Mouse (Mus musculus): ENCODE data around the gene Myo1e. TPM values are rescaled to one million over a fixed set of nuclear protein-coding genes. Genes with fewer than 3 reads are reported as not detected.
A peak's percentile ranks its signal among the peaks of the same experiment; 100 is the strongest.

Myo1e gene
- polyA plus RNA-seq, 1 experiment from 2014 or later, result 6.5 TPM

GRCm38 (mm10) chr9:70384958-70385728, 178.0 kb downstream of the Myo1e start:
- WGBS, result 93% methylated on average over 18 of the region's 18 CpGs
- Histone ChIP-seq H3K9ac (replicated peaks; ENCODE audit: low read length) (no peak overlapping the region), H3K4me2 (ENCODE audit: low read length) (no peak overlapping the region), H3K27ac (replicated peaks; ENCODE audit: low read depth, low read length) (no peak overlapping the region), H3K4me1 (ENCODE audit: control insufficient read depth, insufficient read depth, low read length) (no peaks in the 10 kb centered on the region), H3K9me3 (ENCODE audit: control insufficient read depth, low read length) (no peaks in the 10 kb centered on the region), H3K4me3 (replicated peaks; ENCODE audit: low read depth, low read length) (no peak overlapping the region), H3K36me3 (ENCODE audit: control insufficient read depth, insufficient read depth, low read length) (no peaks in the 10 kb centered on the region), H3K27me3 (ENCODE audit: control insufficient read depth, insufficient read depth, low read length) (no peaks in the 10 kb centered on the region)
- DNase-seq (no peak), ATAC-seq (ENCODE audit: low FRiP score, low TSS enrichment) (no peak)

GRCm38 (mm10) chr9:70387410-70388119, 180.4 kb downstream of the Myo1e start:
- no peaks in the 10 kb centered on the region for H3K9me3 ChIP-seq (ENCODE audit: control insufficient read depth, low read length)
- DNase-seq, result no peak
- H3K4me1 ChIP-seq (ENCODE audit: control insufficient read depth, insufficient read depth, low read length), result no peaks in the 10 kb centered on the region
- WGBS, result 95% methylated on average over 4 of the region's 4 CpGs
- no peaks in the 10 kb centered on the region for H3K36me3 ChIP-seq (ENCODE audit: control insufficient read depth, insufficient read depth, low read length)
- no peak overlapping the region for H3K4me3 ChIP-seq (replicated peaks; ENCODE audit: low read depth, low read length)
- ATAC-seq (ENCODE audit: low FRiP score, low TSS enrichment), result no peak
- no peaks in the 10 kb centered on the region for H3K27me3 ChIP-seq (ENCODE audit: control insufficient read depth, insufficient read depth, low read length)
- no peak overlapping the region for H3K27ac ChIP-seq (replicated peaks; ENCODE audit: low read depth, low read length)
- no peak overlapping the region for H3K9ac ChIP-seq (replicated peaks; ENCODE audit: low read length)
- no peak overlapping the region for H3K4me2 ChIP-seq (ENCODE audit: low read length)

GRCm38 (mm10) chr9:70389548-70389947, 182.4 kb downstream of the Myo1e start:
- Histone ChIP-seq H3K9ac (replicated peaks; ENCODE audit: low read length) (no peak overlapping the region), H3K4me2 (ENCODE audit: low read length) (no peak overlapping the region), H3K36me3 (ENCODE audit: control insufficient read depth, insufficient read depth, low read length) (no peaks in the 10 kb centered on the region), H3K9me3 (ENCODE audit: control insufficient read depth, low read length) (no peaks in the 10 kb centered on the region), H3K27me3 (ENCODE audit: control insufficient read depth, insufficient read depth, low read length) (no peaks in the 10 kb centered on the region), H3K4me3 (replicated peaks; ENCODE audit: low read depth, low read length) (no peak overlapping the region), H3K27ac (replicated peaks; ENCODE audit: low read depth, low read length) (no peak overlapping the region), H3K4me1 (ENCODE audit: control insufficient read depth, insufficient read depth, low read length) (no peaks in the 10 kb centered on the region)
- ATAC-seq (ENCODE audit: low FRiP score, low TSS enrichment) (no peak), DNase-seq (no peak)
- 90% methylated on average over 3 of the region's 3 CpGs for WGBS

GRCm38 (mm10) chr9:70391042-70391441, 183.9 kb downstream of the Myo1e start:
- H3K36me3 ChIP-seq (ENCODE audit: control insufficient read depth, insufficient read depth, low read length), result no peaks in the 10 kb centered on the region
- H3K27me3 ChIP-seq (ENCODE audit: control insufficient read depth, insufficient read depth, low read length), result no peaks in the 10 kb centered on the region
- no peak overlapping the region for H3K27ac ChIP-seq (replicated peaks; ENCODE audit: low read depth, low read length)
- H3K4me3 ChIP-seq (replicated peaks; ENCODE audit: low read depth, low read length), result no peak overlapping the region
- H3K4me2 ChIP-seq (ENCODE audit: low read length), result no peak overlapping the region
- H3K4me1 ChIP-seq (ENCODE audit: control insufficient read depth, insufficient read depth, low read length), result no peaks in the 10 kb centered on the region
- WGBS, result 87% methylated on average over 5 of the region's 5 CpGs
- no peaks in the 10 kb centered on the region for H3K9me3 ChIP-seq (ENCODE audit: control insufficient read depth, low read length)
- ATAC-seq (ENCODE audit: low FRiP score, low TSS enrichment) (no peak), DNase-seq (no peak)
- no peak overlapping the region for H3K9ac ChIP-seq (replicated peaks; ENCODE audit: low read length)

- H3K4me1 ChIP-seq (ENCODE audit: control insufficient read depth, insufficient read depth, low read length), result no peaks in the 10 kb centered on the region
- 85% methylated on average over 12 of the region's 12 CpGs for WGBS
Measured at GRCm38 (mm10) chr9:70391660-70392562, 184.8 kb downstream of the Myo1e start.

GRCm38 (mm10) chr9:70392563-70392907, 185.4 kb downstream of the Myo1e start:
- peak; percentile 88 for DNase-seq
- H3K27ac ChIP-seq (replicated peaks; ENCODE audit: low read depth, low read length), result no peak overlapping the region
- no peak overlapping the region for H3K9ac ChIP-seq (replicated peaks; ENCODE audit: low read length)
- no peaks in the 10 kb centered on the region for H3K27me3 ChIP-seq (ENCODE audit: control insufficient read depth, insufficient read depth, low read length)
- H3K9me3 ChIP-seq (ENCODE audit: control insufficient read depth, low read length), result no peaks in the 10 kb centered on the region
- no peak overlapping the region for H3K4me3 ChIP-seq (replicated peaks; ENCODE audit: low read depth, low read length)
- no peaks in the 10 kb centered on the region for H3K36me3 ChIP-seq (ENCODE audit: control insufficient read depth, insufficient read depth, low read length)
- WGBS, result 31% methylated on average over 6 of the region's 6 CpGs
- no peaks in the 10 kb centered on the region for H3K4me1 ChIP-seq (ENCODE audit: control insufficient read depth, insufficient read depth, low read length)
- no peak for ATAC-seq (ENCODE audit: low FRiP score, low TSS enrichment)
- H3K4me2 ChIP-seq (ENCODE audit: low read length), result no peak overlapping the region

More at GRCm38 (mm10) chr9:70391660-70392562, 184.8 kb downstream of the Myo1e start:
- Histone ChIP-seq H3K27ac (replicated peaks; ENCODE audit: low read depth, low read length) (no peak overlapping the region), H3K4me3 (replicated peaks; ENCODE audit: low read depth, low read length) (no peak overlapping the region), H3K9ac (replicated peaks; ENCODE audit: low read length) (no peak overlapping the region), H3K36me3 (ENCODE audit: control insufficient read depth, insufficient read depth, low read length) (no peaks in the 10 kb centered on the region), H3K9me3 (ENCODE audit: control insufficient read depth, low read length) (no peaks in the 10 kb centered on the region), H3K27me3 (ENCODE audit: control insufficient read depth, insufficient read depth, low read length) (no peaks in the 10 kb centered on the region), H3K4me2 (ENCODE audit: low read length) (no peak overlapping the region)
- ATAC-seq (ENCODE audit: low FRiP score, low TSS enrichment) (no peak), DNase-seq (no peak)

- Histone ChIP-seq H3K27ac (replicated peaks; ENCODE audit: low read depth, low read length) (no peak overlapping the region), H3K36me3 (ENCODE audit: control insufficient read depth, insufficient read depth, low read length) (no peaks in the 10 kb centered on the region), H3K4me3 (replicated peaks; ENCODE audit: low read depth, low read length) (no peak overlapping the region), H3K27me3 (ENCODE audit: control insufficient read depth, insufficient read depth, low read length) (no peaks in the 10 kb centered on the region), H3K9ac (replicated peaks; ENCODE audit: low read length) (no peak overlapping the region), H3K4me2 (ENCODE audit: low read length) (no peak overlapping the region), H3K9me3 (ENCODE audit: control insufficient read depth, low read length) (no peaks in the 10 kb centered on the region), H3K4me1 (ENCODE audit: control insufficient read depth, insufficient read depth, low read length) (no peaks in the 10 kb centered on the region)
- 88% methylated on average over 12 of the region's 12 CpGs for WGBS
- no peak for ATAC-seq (ENCODE audit: low FRiP score, low TSS enrichment)
- peak; percentile 37 for DNase-seq
Measured at GRCm38 (mm10) chr9:70395617-70396016, 188.5 kb downstream of the Myo1e start.

- Histone ChIP-seq H3K27me3 (ENCODE audit: control insufficient read depth, insufficient read depth, low read length) (no peaks in the 10 kb centered on the region), H3K4me3 (replicated peaks; ENCODE audit: low read depth, low read length) (no peak overlapping the region), H3K9ac (replicated peaks; ENCODE audit: low read length) (no peak overlapping the region), H3K27ac (replicated peaks; ENCODE audit: low read depth, low read length) (no peak overlapping the region), H3K36me3 (ENCODE audit: control insufficient read depth, insufficient read depth, low read length) (no peaks in the 10 kb centered on the region), H3K4me2 (ENCODE audit: low read length) (no peak overlapping the region), H3K4me1 (ENCODE audit: control insufficient read depth, insufficient read depth, low read length) (no peaks in the 10 kb centered on the region), H3K9me3 (ENCODE audit: control insufficient read depth, low read length) (no peaks in the 10 kb centered on the region)
- no peak for DNase-seq
- ATAC-seq (ENCODE audit: low FRiP score, low TSS enrichment), result no peak
- 93% methylated on average over 2 of the region's 2 CpGs for WGBS
Measured at GRCm38 (mm10) chr9:70396083-70396482, 188.9 kb downstream of the Myo1e start.

All from midbrain, embryonic 14.5 days (tissue).